Mouse (Mus musculus) limb, embryonic 10.5 days (tissue): ENCODE data around the gene Hace1. TPM values are rescaled to one million over a fixed set of nuclear protein-coding genes. Genes with fewer than 3 reads are reported as not detected.

Source experiments
- DNase-seq: peaks from one replicate; pipeline ENCODE4 v3.0.0-alpha.2; 2017; ENCODE audit warnings: low spot score
- H3K27ac ChIP-seq: fragments of 300-500 bp; sonication (generic); 2 replicates; pipeline ENCODE4 v1.5.1; 2016; ENCODE audit warnings: mild to moderate bottlenecking
- H3K27me3 ChIP-seq: fragments of 300-500 bp; sonication (generic); 2 replicates; pipeline ENCODE4 v1.6.1; 2016; ENCODE audit warnings: low read depth, mild to moderate bottlenecking; ENCODE audit not compliant: poor library complexity, severe bottlenecking
- H3K36me3 ChIP-seq: fragments of 300-500 bp; sonication (generic); 2 replicates; pipeline ENCODE4 v1.6.1; 2016; ENCODE audit warnings: mild to moderate bottlenecking, moderate library complexity
- H3K4me1 ChIP-seq: fragments of 300-500 bp; sonication (generic); 2 replicates; pipeline ENCODE4 v1.6.1; 2016
- H3K4me3 ChIP-seq: fragments of 300-500 bp; sonication (generic); 2 replicates; pipeline ENCODE4 v1.5.1; 2016; ENCODE audit warnings: mild to moderate bottlenecking, moderate library complexity
- H3K9me3 ChIP-seq: fragments of 300-500 bp; sonication (generic); replicated peaks from 2 replicates; pipeline ENCODE4 v1.6.1; 2016; ENCODE audit warnings: mild to moderate bottlenecking
- WGBS: fragments of 180-500 bp; shearing (Covaris S2); methylation state at CpG from one replicate; pipeline ENCODE4 v1.1.7; 2016; 5-methylcytosine and 5-hydroxymethylcytosine counted together
- polyA plus RNA-seq: library from polyadenylated mRNA; unstranded; fragments of >200 nt; fragmentation: Nextera tagmentation; extraction: Ambion mirVana; gene quantifications from 2 replicates; pipeline ENCODE4 v1.2.1, GENCODE M21; 2016

Gene Hace1
- polyA plus RNA-seq, 1 experiment from 2014 or later = 26.7 TPM

DNA sequence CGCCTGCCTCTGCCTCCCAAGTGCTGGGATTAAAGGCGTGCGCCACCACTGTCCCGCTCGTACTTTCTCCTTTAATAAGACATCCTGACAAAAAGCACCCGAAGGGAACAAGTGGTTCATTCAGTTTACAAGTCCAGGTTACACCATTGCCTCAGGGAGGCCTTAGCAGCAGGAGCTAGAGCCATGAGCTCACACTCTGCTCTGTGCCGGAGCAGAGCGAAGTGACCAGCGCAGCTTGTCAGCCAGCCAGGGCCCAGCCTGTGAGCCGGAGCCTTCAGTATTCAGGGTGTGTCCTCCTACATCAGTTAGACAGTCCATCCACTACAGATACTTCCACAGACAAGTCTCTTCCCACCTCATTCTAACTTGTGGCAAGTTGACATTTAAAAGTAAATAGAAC is 55.0 kb downstream of the Hace1 start:
- no peak for DNase-seq
- no peak overlapping the region for H3K4me3 ChIP-seq
- no peak overlapping the region for H3K27ac ChIP-seq
- no peaks in the 10 kb centered on the region for H3K27me3 ChIP-seq
- WGBS = 94% methylated on average over 10 of the region's 10 CpGs
- no peaks in the 10 kb centered on the region for H3K9me3 ChIP-seq
- no peaks in the 10 kb centered on the region for H3K4me1 ChIP-seq
- peaks cover 13% of the 10 kb centered on the region for H3K36me3 ChIP-seq

DNA sequence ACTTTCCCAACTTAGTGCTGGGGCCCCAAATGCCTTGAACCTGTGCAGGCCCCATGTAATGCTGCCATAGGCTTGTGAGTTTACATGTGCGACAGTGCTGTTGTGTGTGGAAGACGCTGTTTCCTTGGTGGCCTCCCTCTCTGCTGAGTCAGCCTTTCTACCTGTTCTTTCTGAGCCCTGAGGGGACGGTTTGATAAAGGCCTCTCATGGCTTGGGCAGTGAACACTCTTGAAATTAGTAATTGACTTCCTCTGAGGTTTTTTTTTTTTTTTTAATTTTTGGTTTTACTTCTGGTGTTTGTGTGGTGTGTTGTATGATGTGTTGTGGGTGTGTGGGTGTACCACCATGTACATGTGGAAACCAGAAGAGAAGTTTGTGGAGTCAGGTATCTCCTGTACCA is 57.6 kb downstream of the Hace1 start:
- H3K4me3 ChIP-seq = no peak overlapping the region
- 91% methylated on average over 3 of the region's 3 CpGs for WGBS
- no peaks in the 10 kb centered on the region for H3K4me1 ChIP-seq
- no peaks in the 10 kb centered on the region for H3K9me3 ChIP-seq
- no peaks in the 10 kb centered on the region for H3K27me3 ChIP-seq
- peaks cover 21% of the 10 kb centered on the region for H3K36me3 ChIP-seq
- no peak for DNase-seq
- H3K27ac ChIP-seq = no peak overlapping the region

DNA sequence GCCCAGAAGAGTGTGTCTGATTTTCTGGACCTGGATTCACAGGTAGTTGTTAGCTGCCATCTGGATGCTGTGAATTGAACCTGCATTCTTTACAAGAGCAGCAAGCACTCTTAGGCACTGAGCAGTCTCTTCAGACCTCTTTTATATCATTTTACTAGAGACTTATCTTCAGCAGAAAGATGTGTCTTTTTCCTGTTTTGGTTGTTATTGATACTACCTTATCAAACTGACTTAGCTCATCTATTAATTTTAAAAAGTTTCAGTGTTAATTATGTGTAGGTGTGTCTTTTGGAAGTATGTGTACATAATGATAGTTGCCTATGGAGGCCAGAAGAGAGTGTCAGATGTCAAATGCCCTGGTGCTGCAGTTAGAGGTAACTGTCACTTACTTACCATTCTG is 62.1 kb downstream of the Hace1 start:
- H3K4me3 ChIP-seq = no peak overlapping the region

GRCm38 (mm10) chr10:45654026-45654425 is 76.4 kb downstream of the Hace1 start:
- DNase-seq = no peak
- no peaks in the 10 kb centered on the region for H3K9me3 ChIP-seq
- peaks cover 26% of the 10 kb centered on the region for H3K36me3 ChIP-seq
- no peak overlapping the region for H3K4me3 ChIP-seq
- WGBS = 96% methylated on average over 2 of the region's 2 CpGs
- no peaks in the 10 kb centered on the region for H3K27me3 ChIP-seq
- no peak overlapping the region for H3K27ac ChIP-seq
- no peaks in the 10 kb centered on the region for H3K4me1 ChIP-seq

More for the DNA sequence above, 62.1 kb downstream of the Hace1 start:
- Histone ChIP-seq H3K4me1 (no peaks in the 10 kb centered on the region), H3K36me3 (peaks cover 23% of the 10 kb centered on the region), H3K27me3 (no peaks in the 10 kb centered on the region), H3K27ac (no peak overlapping the region), H3K9me3 (no peaks in the 10 kb centered on the region)
- no peak for DNase-seq

GRCm38 (mm10) chr10:45662015-45662414 is 84.4 kb downstream of the Hace1 start:
- Histone ChIP-seq H3K4me1 (no peaks in the 10 kb centered on the region), H3K4me3 (no peak overlapping the region), H3K27me3 (no peaks in the 10 kb centered on the region), H3K27ac (no peak overlapping the region), H3K36me3 (peaks cover 25% of the 10 kb centered on the region), H3K9me3 (no peaks in the 10 kb centered on the region)
- WGBS = 94% methylated on average over 9 of the region's 9 CpGs
- DNase-seq = no peak

- Histone ChIP-seq H3K27me3 (no peaks in the 10 kb centered on the region), H3K4me3 (no peak overlapping the region), H3K27ac (no peak overlapping the region), H3K36me3 (peaks cover 28% of the 10 kb centered on the region), H3K9me3 (no peaks in the 10 kb centered on the region), H3K4me1 (peaks cover 2% of the 10 kb centered on the region)
- no peak for DNase-seq
- WGBS = 95% methylated on average over 2 of the region's 2 CpGs
Observed at GRCm38 (mm10) chr10:45668266-45668665, 90.6 kb downstream of the Hace1 start.

DNA sequence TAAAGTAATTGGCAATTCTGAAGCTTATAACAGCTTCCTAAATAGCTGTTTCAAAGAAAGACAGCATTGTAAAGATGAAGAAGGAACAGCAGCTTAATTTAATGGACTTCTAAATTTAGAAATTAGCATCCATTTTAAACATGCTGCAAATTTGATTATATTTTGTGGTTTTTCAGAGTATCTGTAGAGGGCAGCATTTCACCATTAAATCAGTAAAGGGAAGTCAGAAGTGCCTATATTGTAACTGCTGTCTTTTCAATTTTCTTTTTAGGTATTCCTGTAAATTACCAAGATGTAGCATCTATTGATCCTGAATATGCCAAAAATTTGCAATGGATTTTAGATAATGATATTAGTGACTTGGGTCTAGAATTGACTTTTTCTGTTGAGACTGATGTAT is 99.2 kb downstream of the Hace1 start:
- no peak for DNase-seq
- H3K27me3 ChIP-seq = no peaks in the 10 kb centered on the region
- H3K36me3 ChIP-seq = peaks cover 32% of the 10 kb centered on the region
- peaks cover 11% of the 10 kb centered on the region for H3K4me1 ChIP-seq
- H3K4me3 ChIP-seq = no peak overlapping the region
- no peaks in the 10 kb centered on the region for H3K9me3 ChIP-seq
- H3K27ac ChIP-seq = no peak overlapping the region

DNA sequence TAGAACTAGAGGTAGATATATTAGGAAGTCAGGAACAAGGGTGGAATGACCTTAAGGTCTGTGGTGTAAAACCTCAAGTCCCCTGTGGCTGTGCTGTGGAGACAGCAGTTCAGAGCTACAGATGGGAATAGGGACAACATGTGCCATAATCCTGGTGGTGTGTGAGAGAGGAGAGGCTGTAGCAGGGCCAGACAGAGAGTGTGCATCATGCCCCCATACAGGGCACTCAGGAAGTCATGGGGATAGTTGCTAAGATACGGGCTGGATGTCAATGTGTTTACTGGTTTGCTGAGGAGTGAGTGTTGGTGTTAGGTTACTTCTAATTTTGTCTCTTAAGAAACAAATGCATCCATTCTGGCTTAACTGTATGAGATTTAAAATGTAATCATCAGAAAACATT is 108.6 kb downstream of the Hace1 start:
- H3K36me3 ChIP-seq = peaks cover 9% of the 10 kb centered on the region
- 86% methylated on average over 1 of the region's 1 CpGs for WGBS
- no peaks in the 10 kb centered on the region for H3K4me1 ChIP-seq
- DNase-seq = no peak
- H3K27me3 ChIP-seq = no peaks in the 10 kb centered on the region
- no peak overlapping the region for H3K4me3 ChIP-seq
- H3K27ac ChIP-seq = no peak overlapping the region
- H3K9me3 ChIP-seq = no peaks in the 10 kb centered on the region

DNA sequence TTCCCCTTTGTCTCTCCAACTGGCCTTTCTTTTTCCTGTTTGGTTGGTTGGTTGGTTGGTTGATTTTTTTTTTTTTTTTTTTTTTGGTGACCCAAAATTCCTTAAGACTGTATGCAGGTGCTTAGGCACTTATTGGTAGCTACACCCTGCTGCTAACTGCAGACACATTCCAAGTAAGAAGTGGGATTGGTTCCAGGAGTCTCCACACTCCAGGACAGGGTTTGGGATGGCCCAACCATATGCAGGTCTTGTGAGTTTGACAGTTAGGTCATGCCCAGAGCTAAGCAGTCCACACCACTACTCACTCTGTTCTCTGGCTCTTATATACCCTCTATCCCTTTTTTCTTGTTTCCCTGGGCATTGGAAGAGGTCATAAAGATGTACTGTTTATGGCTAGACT is 117.3 kb downstream of the Hace1 start:
- no peak for DNase-seq
- H3K9me3 ChIP-seq = no peaks in the 10 kb centered on the region
- H3K4me3 ChIP-seq = no peak overlapping the region
- H3K27me3 ChIP-seq = no peaks in the 10 kb centered on the region
- no peak overlapping the region for H3K27ac ChIP-seq
- peaks cover 10% of the 10 kb centered on the region for H3K36me3 ChIP-seq
- no peaks in the 10 kb centered on the region for H3K4me1 ChIP-seq

DNA sequence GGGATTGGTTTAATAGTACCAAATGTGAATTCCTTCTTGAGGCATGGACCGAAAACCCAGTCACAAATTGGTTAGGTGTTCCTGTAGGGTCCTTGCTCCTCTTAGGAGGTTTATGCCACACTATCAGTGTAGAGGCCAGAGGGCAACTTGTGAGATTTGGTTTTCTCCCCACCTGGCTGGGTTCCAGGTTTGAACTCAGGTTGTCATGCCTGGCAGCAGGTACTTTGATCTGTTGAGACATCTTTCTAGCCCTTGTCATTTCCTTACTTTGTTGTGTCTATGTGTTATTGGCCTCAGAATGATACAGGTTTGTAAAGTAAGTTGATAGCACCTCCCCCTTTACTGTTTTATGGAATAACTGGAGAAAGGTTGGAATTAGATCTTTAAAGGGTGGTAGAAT is 117.9 kb downstream of the Hace1 start:
- no peak for DNase-seq
- no peak overlapping the region for H3K4me3 ChIP-seq
- no peaks in the 10 kb centered on the region for H3K9me3 ChIP-seq
- H3K27me3 ChIP-seq = no peaks in the 10 kb centered on the region
- WGBS = 92% methylated on average over 1 of the region's 1 CpGs
- no peaks in the 10 kb centered on the region for H3K4me1 ChIP-seq
- peaks cover 13% of the 10 kb centered on the region for H3K36me3 ChIP-seq
- no peak overlapping the region for H3K27ac ChIP-seq

DNA sequence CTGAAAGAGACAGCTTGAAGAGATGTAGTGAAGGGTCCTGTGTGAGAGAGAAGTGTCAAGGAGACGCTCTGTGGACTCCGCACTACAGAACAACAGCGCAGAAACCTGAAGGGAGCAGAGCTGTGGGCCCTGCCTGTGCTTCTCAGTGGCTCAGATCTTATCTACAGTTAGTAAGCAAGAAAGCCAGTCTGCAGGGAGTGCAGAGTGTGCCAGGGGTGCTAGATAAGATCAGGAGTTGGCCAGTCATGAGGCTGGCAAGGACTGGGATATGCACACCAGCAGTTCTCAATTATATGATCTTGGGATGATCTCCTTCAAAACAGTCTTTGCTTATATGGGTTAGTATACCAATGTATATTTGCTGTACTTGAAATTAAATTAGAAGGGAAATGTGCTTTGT is 121.3 kb downstream of the Hace1 start:
- H3K9me3 ChIP-seq = no peaks in the 10 kb centered on the region
- no peak overlapping the region for H3K4me3 ChIP-seq
- H3K27me3 ChIP-seq = no peaks in the 10 kb centered on the region
- no peak for DNase-seq
- peaks cover 28% of the 10 kb centered on the region for H3K36me3 ChIP-seq
- H3K4me1 ChIP-seq = no peaks in the 10 kb centered on the region
- 85% methylated on average over 3 of the region's 3 CpGs for WGBS
- H3K27ac ChIP-seq = no peak overlapping the region

DNA sequence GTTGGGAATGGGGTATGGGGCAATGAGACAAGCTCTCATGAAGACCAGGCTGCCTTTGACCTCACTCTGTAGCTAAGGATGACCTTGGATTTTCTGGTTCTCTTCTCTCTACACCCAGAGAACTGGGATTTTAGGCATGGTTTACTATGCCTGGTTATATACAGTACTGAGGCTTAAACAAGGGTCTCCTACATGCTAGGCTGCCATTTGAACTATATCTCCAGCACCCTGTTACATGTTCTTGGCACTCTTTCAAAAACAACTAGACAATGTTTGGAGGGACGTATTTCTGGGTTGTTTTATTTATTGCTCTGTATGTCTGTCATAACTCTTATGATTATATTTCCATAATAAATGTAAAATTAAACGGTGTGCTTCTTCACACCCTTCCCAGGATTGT is 129.2 kb downstream of the Hace1 start:
- WGBS = 93% methylated on average over 2 of the region's 2 CpGs
- Histone ChIP-seq H3K4me3 (no peak overlapping the region), H3K27ac (no peak overlapping the region)

DNA sequence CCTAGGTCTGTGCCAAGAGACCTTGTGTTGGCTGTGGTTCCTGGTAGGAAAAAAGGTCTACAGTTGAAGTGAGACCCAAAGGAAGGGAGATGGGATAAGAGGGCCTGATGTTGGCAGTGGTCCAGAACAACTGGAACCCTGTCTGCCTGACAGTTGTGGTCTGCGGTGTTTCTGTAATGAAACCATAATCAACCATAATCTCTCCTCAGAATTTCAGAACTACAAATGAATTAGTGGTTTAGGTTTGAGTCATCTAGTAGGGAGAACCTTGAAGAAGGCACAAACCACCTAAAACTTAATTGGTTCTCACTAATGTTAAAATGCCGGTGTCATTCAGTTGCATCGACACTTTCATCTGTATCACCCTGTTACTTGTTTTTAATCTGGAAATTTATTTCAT is 133.2 kb downstream of the Hace1 start:
- peaks cover 35% of the 10 kb centered on the region for H3K36me3 ChIP-seq
- no peaks in the 10 kb centered on the region for H3K9me3 ChIP-seq
- no peaks in the 10 kb centered on the region for H3K27me3 ChIP-seq
- H3K4me1 ChIP-seq = no peaks in the 10 kb centered on the region
- no peak overlapping the region for H3K27ac ChIP-seq
- WGBS = 94% methylated on average over 3 of the region's 3 CpGs
- no peak overlapping the region for H3K4me3 ChIP-seq
- DNase-seq = no peak

More for the DNA sequence above, 129.2 kb downstream of the Hace1 start:
- no peaks in the 10 kb centered on the region for H3K27me3 ChIP-seq
- no peaks in the 10 kb centered on the region for H3K4me1 ChIP-seq
- no peak for DNase-seq
- H3K36me3 ChIP-seq = peaks cover 21% of the 10 kb centered on the region
- no peaks in the 10 kb centered on the region for H3K9me3 ChIP-seq

DNA sequence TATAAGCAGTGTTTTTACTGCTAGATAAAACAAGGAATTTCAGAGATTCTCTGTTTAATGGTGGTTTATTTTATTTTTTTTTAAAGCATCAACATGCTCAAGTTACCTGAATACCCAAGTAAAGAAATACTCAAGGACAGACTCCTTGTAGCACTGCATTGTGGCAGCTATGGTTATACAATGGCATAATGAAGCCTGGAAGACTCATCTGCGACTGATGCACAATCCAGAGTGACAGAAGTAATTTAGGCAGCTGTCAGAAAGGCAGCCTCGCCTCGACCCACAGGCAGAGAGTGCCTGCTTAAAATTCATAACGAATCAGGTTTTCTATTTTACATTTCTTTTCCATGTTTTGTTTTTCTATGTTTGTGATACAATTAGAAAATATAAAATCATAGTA is 133.7 kb downstream of the Hace1 start:
- no peak for DNase-seq
- peaks cover 38% of the 10 kb centered on the region for H3K36me3 ChIP-seq
- 81% methylated on average over 4 of the region's 4 CpGs for WGBS

More for the DNA sequence above, 133.7 kb downstream of the Hace1 start:
- Histone ChIP-seq H3K4me3 (no peak overlapping the region), H3K4me1 (no peaks in the 10 kb centered on the region), H3K27ac (no peak overlapping the region), H3K9me3 (no peaks in the 10 kb centered on the region), H3K27me3 (no peaks in the 10 kb centered on the region)
